Mouse (Mus musculus) midbrain, embryonic 15.5 days (tissue): ENCODE measurements around the gene Gbx1. TPM values are rescaled to one million over a fixed set of nuclear protein-coding genes. Genes with fewer than 3 reads are reported as not detected.

Source experiments
- ATAC-seq: fragments of 200-750 bp; cut with Nextera tagmentation; replicated peaks from 2 replicates; pipeline ENCODE4 v1.8.0; 2017; ENCODE audit warnings: moderate TSS enrichment
- H3K27ac ChIP-seq: fragments of 300-500 bp; sonication (generic); 2 replicates; pipeline ENCODE4 v1.5.1; 2015; ENCODE audit warnings: mild to moderate bottlenecking, inconsistent platforms
- H3K27me3 ChIP-seq: fragments of 300-500 bp; sonication (generic); replicated peaks from 2 replicates; pipeline ENCODE4 v1.6.1; 2015; ENCODE audit warnings: inconsistent platforms
- H3K36me3 ChIP-seq: fragments of 300-500 bp; sonication (generic); replicated peaks from 2 replicates; pipeline ENCODE4 v1.6.1; 2015; ENCODE audit warnings: inconsistent platforms
- H3K4me1 ChIP-seq: fragments of 300-500 bp; sonication (generic); 2 replicates; pipeline ENCODE4 v1.6.1; 2015; ENCODE audit warnings: inconsistent platforms
- H3K4me2 ChIP-seq: fragments of 300-500 bp; sonication (generic); 2 replicates; pipeline ENCODE4 v1.6.1; 2015; ENCODE audit warnings: inconsistent platforms, mild to moderate bottlenecking, moderate library complexity
- H3K4me3 ChIP-seq: fragments of 300-500 bp; sonication (generic); 2 replicates; pipeline ENCODE4 v1.5.1; 2015; ENCODE audit warnings: mild to moderate bottlenecking, inconsistent platforms
- H3K9ac ChIP-seq: fragments of 300-500 bp; sonication (generic); 2 replicates; pipeline ENCODE4 v1.6.1; 2015; ENCODE audit warnings: mild to moderate bottlenecking, inconsistent platforms
- H3K9me3 ChIP-seq: fragments of 300-500 bp; sonication (generic); 2 replicates; pipeline ENCODE4 v1.6.1; 2016; ENCODE audit warnings: inconsistent platforms
- WGBS: fragments of 180-500 bp; shearing (Covaris S2); methylation state at CpG from one replicate; pipeline ENCODE4 v1.1.7; 2015; ENCODE audit warnings: mixed read lengths; 5-methylcytosine and 5-hydroxymethylcytosine counted together
- polyA plus RNA-seq: library from polyadenylated mRNA; unstranded; fragments of >200 nt; fragmentation: Nextera tagmentation; extraction: Ambion mirVana; gene quantifications from 2 replicates; pipeline ENCODE4 v1.2.1, GENCODE M21; 2015

Gene Gbx1
- polyA plus RNA-seq, 1 experiment from 2014 or later = 0.44 TPM

DNA sequence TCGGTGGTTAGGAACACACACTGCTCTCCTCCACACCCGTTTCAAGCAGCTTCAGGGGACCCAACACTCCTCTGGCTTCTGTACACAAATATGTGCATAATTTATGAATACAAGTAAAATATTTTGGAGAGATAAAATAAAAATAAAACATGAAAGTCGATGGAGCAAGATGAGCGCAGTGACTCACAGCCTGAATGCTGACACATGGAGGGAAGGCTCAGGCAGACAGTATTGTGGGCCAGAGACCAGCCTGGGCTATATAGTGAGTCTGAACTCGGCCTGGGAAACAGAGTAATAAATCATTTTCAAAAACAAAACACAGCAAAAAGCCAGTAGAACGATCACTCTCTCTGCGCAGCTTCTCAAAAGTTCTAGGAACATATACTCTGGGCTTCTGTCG, 5.6 kb downstream of the Gbx1 start:
- ATAC-seq = no peak
- peaks cover 44% of the 10 kb centered on the region for H3K27me3 ChIP-seq
- H3K27ac ChIP-seq = no peak overlapping the region
- no peaks in the 10 kb centered on the region for H3K36me3 ChIP-seq
- H3K4me2 ChIP-seq = no peak overlapping the region
- no peak overlapping the region for H3K4me3 ChIP-seq
- peaks cover 8% of the 10 kb centered on the region for H3K4me1 ChIP-seq
- H3K9me3 ChIP-seq = no peaks in the 10 kb centered on the region
- no peak overlapping the region for H3K9ac ChIP-seq
- WGBS = 66% methylated on average over 8 of the region's 8 CpGs

DNA sequence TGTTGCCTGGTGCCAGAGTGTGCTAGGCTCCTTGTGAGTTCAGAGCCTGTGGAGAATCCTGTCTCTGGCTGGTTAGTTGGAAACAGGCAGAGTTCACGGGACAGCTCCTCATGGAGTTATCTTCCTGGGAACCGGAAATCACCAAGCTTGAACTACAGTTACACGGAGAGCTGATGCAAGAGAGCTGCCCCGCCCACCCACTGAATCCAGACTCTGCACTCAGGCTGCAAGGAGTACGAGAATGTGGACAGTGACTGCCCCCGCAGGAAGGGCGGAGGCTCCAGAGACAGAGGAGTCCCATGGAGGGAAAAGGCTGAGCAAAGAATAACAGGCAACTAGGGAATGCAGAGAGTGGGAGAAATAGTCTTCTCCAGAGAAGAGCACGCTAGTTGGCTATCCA, 14.7 kb downstream of the Gbx1 start:
- no peak overlapping the region for H3K9ac ChIP-seq
- H3K9me3 ChIP-seq = no peaks in the 10 kb centered on the region
- ATAC-seq = no peak
- no peak overlapping the region for H3K4me2 ChIP-seq
- WGBS = 60% methylated on average over 8 of the region's 8 CpGs
- H3K27ac ChIP-seq = no peak overlapping the region
- H3K4me3 ChIP-seq = no peak overlapping the region
- H3K4me1 ChIP-seq = no peaks in the 10 kb centered on the region
- no peaks in the 10 kb centered on the region for H3K36me3 ChIP-seq
- H3K27me3 ChIP-seq = no peaks in the 10 kb centered on the region

DNA sequence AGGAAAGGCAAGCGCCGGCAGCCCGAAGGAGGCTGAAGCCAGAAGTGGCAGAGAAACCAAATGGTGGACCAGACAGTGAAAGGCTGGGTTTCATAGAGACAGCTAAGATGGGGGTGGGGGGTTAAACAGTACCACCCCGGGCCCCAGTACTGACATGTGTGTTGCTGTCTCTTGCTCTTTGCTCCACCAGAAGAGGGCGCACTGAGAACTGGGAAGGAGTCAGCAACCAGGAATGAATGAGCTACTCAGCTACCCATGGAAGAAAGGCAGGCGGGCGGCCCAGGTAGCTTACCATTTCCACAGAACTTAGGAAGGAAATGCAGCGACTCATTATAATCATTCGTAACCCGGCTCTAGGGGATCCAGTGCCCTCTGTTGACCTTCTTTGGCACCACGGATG, 16.4 kb downstream of the Gbx1 start:
- no peaks in the 10 kb centered on the region for H3K9me3 ChIP-seq
- H3K4me3 ChIP-seq = no peak overlapping the region
- ATAC-seq = no peak
- 52% methylated on average over 11 of the region's 11 CpGs for WGBS
- no peaks in the 10 kb centered on the region for H3K27me3 ChIP-seq
- no peak overlapping the region for H3K4me2 ChIP-seq
- H3K36me3 ChIP-seq = no peaks in the 10 kb centered on the region
- H3K4me1 ChIP-seq = no peaks in the 10 kb centered on the region
- H3K9ac ChIP-seq = no peak overlapping the region
- no peak overlapping the region for H3K27ac ChIP-seq

- no peak for ATAC-seq
- Histone ChIP-seq H3K4me3 (no peak overlapping the region), H3K36me3 (no peaks in the 10 kb centered on the region), H3K9ac (no peak overlapping the region), H3K4me1 (peaks cover 7% of the 10 kb centered on the region; the same call in 1 of the 2 replicates), H3K9me3 (no peaks in the 10 kb centered on the region), H3K27ac (no peak overlapping the region), H3K27me3 (peaks cover 9% of the 10 kb centered on the region), H3K4me2 (no peak overlapping the region)
- 94% methylated on average over 7 of the region's 7 CpGs for WGBS
Observed at GRCm38 (mm10) chr5:24508406-24508805, 18.6 kb downstream of the Gbx1 start.

DNA sequence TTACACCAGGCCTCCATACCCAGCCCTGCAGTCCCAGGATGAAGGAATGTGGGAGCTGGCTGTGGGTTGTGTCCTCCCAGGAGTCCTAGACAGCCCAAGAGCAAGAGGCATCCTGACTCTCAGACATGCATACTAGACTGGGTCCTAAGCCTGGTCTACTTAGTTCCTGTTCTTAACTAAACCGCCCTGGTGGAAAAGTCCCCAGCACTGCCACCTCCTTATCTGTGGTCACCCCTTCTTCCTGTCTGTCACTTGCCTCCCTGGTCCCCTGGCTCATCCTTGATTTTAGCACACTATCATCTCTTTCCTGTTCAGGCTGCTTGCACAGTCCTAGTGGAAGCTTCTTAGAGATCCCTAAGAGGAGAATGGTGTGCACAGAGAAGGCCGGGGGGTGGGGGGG, 21.5 kb downstream of the Gbx1 start:
- 59% methylated on average over 2 of the region's 2 CpGs for WGBS

GRCm38 (mm10) chr5:24502786-24503185, 24.2 kb downstream of the Gbx1 start:
- ATAC-seq = no peak
- peaks cover 26% of the 10 kb centered on the region for H3K36me3 ChIP-seq
- peaks cover 9% of the 10 kb centered on the region for H3K27me3 ChIP-seq
- H3K4me1 ChIP-seq = peaks cover 10% of the 10 kb centered on the region; the same call in 1 of the 2 replicates
- H3K9ac ChIP-seq = no peak overlapping the region
- no peak overlapping the region for H3K4me3 ChIP-seq
- no peak overlapping the region for H3K27ac ChIP-seq
- H3K4me2 ChIP-seq = no peak overlapping the region
- WGBS = 82% methylated on average over 4 of the region's 4 CpGs
- no peaks in the 10 kb centered on the region for H3K9me3 ChIP-seq

More for the DNA sequence above, 21.5 kb downstream of the Gbx1 start:
- H3K4me2 ChIP-seq = no peak overlapping the region
- H3K27ac ChIP-seq = no peak overlapping the region
- no peak for ATAC-seq
- H3K4me1 ChIP-seq = peaks cover 7% of the 10 kb centered on the region; the same call in 1 of the 2 replicates
- H3K36me3 ChIP-seq = peaks cover 12% of the 10 kb centered on the region
- no peaks in the 10 kb centered on the region for H3K9me3 ChIP-seq
- H3K9ac ChIP-seq = no peak overlapping the region
- H3K27me3 ChIP-seq = peaks cover 9% of the 10 kb centered on the region
- no peak overlapping the region for H3K4me3 ChIP-seq

DNA sequence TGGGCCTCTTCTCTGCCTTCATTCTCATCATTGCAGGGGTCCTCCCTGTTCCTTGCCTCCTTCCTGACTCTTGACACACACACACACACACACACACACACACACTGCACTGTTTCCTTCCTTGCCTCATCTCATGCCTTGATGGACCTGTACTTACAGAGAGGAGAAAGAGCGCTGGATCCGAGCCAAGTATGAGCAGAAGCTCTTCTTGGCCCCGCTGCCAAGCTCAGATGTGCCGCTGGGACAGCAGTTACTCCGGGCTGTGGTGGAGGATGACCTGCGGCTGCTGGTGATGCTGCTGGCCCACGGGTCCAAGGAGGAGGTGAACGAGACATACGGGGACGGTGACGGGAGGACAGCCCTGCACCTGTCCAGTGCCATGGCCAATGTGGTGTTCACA, 26.2 kb downstream of the Gbx1 start:
- Histone ChIP-seq H3K9me3 (no peaks in the 10 kb centered on the region), H3K4me2 (no peak overlapping the region), H3K9ac (no peak overlapping the region), H3K27ac (no peak overlapping the region), H3K4me3 (no peak overlapping the region), H3K36me3 (peaks cover 26% of the 10 kb centered on the region), H3K27me3 (peaks cover 9% of the 10 kb centered on the region), H3K4me1 (peaks cover 21% of the 10 kb centered on the region; the same call in 1 of the 2 replicates)
- 78% methylated on average over 11 of the region's 11 CpGs for WGBS
- no peak for ATAC-seq

DNA sequence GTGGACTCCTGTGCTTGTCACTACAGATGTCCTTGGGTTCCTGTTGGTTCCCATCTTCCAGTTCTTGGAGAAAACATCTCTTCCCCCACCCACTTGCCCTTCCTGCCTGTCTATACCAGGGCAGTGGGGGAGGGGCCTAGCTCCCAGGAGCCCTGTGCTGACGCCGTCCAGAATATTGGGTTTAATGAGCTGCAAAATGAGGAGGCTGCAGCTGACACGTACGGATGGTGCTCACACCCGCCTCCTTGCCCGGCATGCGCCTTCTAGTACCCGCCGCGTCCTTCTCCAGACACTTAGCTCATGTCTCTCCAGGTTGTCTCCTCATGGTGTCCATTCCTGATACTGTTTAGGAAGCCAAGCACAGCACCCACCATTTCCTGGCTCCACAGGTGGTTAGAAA, 27.9 kb downstream of the Gbx1 start:
- Histone ChIP-seq H3K4me1 (peaks cover 21% of the 10 kb centered on the region; the same call in 1 of the 2 replicates), H3K9ac (no peak overlapping the region), H3K27ac (no peak overlapping the region), H3K4me2 (no peak overlapping the region), H3K36me3 (peaks cover 26% of the 10 kb centered on the region), H3K27me3 (no peaks in the 10 kb centered on the region; the same call in 1 of the 2 replicates), H3K9me3 (no peaks in the 10 kb centered on the region), H3K4me3 (no peak overlapping the region)
- ATAC-seq = no peak
- 68% methylated on average over 10 of the region's 10 CpGs for WGBS

DNA sequence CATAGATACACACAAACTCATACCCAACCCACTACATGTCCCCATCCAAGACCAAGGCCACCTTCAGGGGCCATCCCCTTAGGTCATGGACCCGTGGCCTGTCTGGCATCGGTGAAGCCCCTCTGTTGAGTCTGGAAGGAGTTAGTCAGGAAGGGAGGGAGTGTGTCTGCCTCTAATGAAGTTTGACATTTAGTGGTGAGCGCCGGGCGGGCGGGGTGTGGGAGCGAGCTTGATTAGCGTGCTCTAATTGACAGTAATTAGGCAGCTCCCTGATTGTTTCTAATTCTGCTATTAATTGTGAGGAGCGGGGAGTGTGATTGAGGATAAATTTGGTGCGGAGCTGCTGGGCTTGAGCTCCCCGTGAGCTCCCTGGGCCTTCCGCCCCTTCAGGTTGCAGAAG, 29.5 kb downstream of the Gbx1 start:
- no peak overlapping the region for H3K27ac ChIP-seq
- peaks cover 36% of the 10 kb centered on the region for H3K36me3 ChIP-seq
- no peaks in the 10 kb centered on the region for H3K27me3 ChIP-seq
- H3K4me1 ChIP-seq = peaks cover 21% of the 10 kb centered on the region; the same call in 1 of the 2 replicates
- H3K9me3 ChIP-seq = no peaks in the 10 kb centered on the region
- H3K4me3 ChIP-seq = no peak overlapping the region
- no peak overlapping the region for H3K4me2 ChIP-seq
- H3K9ac ChIP-seq = no peak overlapping the region
- ATAC-seq = no peak
- 68% methylated on average over 12 of the region's 12 CpGs for WGBS

DNA sequence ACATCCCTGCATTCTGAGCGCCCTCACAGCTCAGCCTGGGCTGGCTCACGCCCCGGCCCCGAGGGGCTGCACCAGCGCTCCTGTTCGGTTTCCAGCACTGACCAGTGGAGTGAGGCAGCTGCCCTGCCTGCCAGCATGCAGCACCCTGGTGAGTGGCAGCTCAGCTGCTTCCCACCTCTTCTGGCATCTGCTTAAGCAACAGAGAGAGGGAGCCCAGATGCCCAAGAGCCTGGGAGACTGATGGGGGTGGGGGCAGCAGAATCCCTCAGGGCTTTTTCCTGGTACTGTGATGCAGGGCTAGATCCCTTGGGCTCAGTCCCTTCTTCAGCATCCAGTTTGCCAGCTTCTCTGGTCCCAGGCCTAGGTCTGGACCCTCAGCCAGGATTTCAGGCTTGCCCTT, 30.2 kb downstream of the Gbx1 start:
- H3K4me1 ChIP-seq = peaks cover 21% of the 10 kb centered on the region; the same call in 1 of the 2 replicates
- peaks cover 38% of the 10 kb centered on the region for H3K36me3 ChIP-seq
- H3K4me2 ChIP-seq = no peak overlapping the region
- no peak overlapping the region for H3K27ac ChIP-seq
- WGBS = 37% methylated on average over 6 of the region's 6 CpGs
- no peaks in the 10 kb centered on the region for H3K27me3 ChIP-seq
- no peak for ATAC-seq
- H3K4me3 ChIP-seq = no peak overlapping the region
- no peaks in the 10 kb centered on the region for H3K9me3 ChIP-seq
- H3K9ac ChIP-seq = no peak overlapping the region

- no peak overlapping the region for H3K4me2 ChIP-seq
- H3K9me3 ChIP-seq = no peaks in the 10 kb centered on the region
- peaks cover 19% of the 10 kb centered on the region; the same call in 1 of the 2 replicates for H3K4me1 ChIP-seq
- H3K4me3 ChIP-seq = no peak overlapping the region
- peaks cover 35% of the 10 kb centered on the region for H3K36me3 ChIP-seq
- WGBS = 63% methylated on average over 15 of the region's 15 CpGs
- no peaks in the 10 kb centered on the region for H3K27me3 ChIP-seq
- H3K9ac ChIP-seq = no peak overlapping the region
- no peak overlapping the region for H3K27ac ChIP-seq
- ATAC-seq = peak; percentile 50
Observed at GRCm38 (mm10) chr5:24495019-24495418, 32.0 kb downstream of the Gbx1 start.

DNA sequence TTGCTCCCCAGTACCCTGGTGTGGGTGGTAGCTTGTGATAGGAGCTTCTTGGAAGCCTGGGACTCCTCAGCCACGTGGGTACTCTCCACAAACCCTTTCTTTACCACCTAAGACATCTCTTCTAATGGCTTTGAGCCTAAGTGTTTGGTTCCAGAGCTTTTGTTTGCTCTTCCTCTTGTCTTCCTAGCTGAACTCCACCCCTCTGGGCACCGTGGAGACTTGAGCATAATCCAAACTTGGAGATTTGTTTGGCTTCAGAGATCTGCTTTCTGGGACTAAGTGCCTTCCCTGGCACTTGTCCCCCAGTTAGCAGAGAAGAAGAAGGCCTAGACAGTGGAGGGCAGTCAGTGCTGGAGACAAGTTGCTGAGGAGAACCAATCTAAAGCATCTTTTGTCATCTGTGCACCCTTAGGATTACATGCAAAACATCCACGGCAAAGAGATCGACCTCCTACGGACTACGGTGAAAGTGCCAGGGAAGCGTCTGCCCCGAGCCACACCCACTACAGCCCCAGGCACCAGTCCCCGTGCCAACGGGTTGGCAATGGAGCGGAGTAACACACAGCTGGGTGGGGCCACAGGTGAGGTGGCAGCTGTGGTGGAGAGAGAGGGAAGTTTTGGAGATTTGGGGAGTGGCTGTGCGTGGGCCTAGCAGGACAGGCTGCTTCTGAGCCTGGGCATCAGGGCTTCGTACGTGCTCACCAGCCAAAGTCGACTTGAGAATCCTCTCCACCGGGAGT, 34.3 kb downstream of the Gbx1 start:
- H3K27me3 ChIP-seq = no peaks in the 10 kb centered on the region
- no peak overlapping the region for H3K27ac ChIP-seq
- no peak overlapping the region for H3K4me2 ChIP-seq
- no peak overlapping the region for H3K9ac ChIP-seq
- 85% methylated on average over 16 of the region's 16 CpGs for WGBS
- no peaks in the 10 kb centered on the region for H3K9me3 ChIP-seq
- no peak overlapping the region for H3K4me3 ChIP-seq
- H3K4me1 ChIP-seq = peaks cover 18% of the 10 kb centered on the region; the same call in 1 of the 2 replicates
- peaks cover 44% of the 10 kb centered on the region for H3K36me3 ChIP-seq
- ATAC-seq = no peak

DNA sequence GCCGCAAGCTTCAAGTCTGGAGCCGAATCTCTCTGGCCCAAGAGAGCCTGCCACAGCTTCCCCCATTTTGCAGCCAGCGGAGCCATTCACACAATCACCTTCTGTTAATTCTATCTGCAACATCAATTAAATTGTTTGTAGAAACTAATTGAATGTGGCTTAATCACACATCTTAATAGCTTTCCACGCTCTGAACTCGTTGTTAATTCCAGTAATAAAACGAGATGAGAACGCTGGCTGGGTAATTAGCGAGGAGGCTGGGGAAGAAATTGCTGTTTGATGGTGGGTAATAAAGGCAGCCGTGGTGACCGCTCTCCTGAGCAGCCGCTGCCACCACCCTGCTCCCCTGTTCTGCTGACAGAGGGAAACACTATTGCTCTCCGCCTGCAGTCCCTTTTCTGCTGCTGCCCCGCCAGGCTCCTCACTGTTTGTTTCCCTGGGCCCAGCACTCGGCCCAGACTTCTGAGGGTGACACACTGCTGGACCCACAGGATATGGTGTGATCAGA, 36.5 kb downstream of the Gbx1 start:
- Histone ChIP-seq H3K9me3 (no peaks in the 10 kb centered on the region), H3K4me2 (no peak overlapping the region), H3K27ac (no peak overlapping the region), H3K9ac (no peak overlapping the region), H3K4me1 (peaks cover 13% of the 10 kb centered on the region), H3K27me3 (no peaks in the 10 kb centered on the region), H3K4me3 (no peak overlapping the region), H3K36me3 (peaks cover 48% of the 10 kb centered on the region)
- ATAC-seq = no peak
- WGBS = 77% methylated on average over 14 of the region's 14 CpGs
